Mouse (Mus musculus): Measurements from ENCODE around the gene Myh11. TPM values are rescaled to one million over a fixed set of nuclear protein-coding genes. Genes with fewer than 3 reads are reported as not detected.
A peak's percentile ranks its signal among the peaks of the same experiment; 100 is the strongest.

Gene Myh11
- polyA plus RNA-seq, 1 experiment from 2014 or later: 0.90 TPM

DNA sequence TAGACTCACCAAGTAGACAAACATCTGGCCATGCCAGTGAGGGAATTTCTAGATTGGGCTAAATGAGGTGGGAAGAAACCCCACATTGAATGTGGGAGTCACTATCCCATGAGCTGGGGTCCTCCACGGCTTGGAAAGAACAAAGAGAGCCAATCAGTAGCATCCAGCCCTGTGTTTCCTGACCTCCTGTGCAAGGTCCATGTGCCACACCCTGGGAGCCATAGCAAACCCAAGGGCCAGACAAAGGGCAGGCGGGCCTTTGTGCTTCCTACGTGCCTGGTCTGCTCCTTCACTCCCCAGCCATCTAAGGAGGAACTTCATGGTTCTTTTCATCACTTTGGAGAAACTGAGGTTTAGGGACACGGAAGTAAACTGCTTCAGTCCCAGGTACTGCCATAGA, 38.3 kb downstream of the Myh11 start:
- no peak for ATAC-seq
- H3K4me2 ChIP-seq (ENCODE audit: low read length): no peak overlapping the region

GRCm38 (mm10) chr16:14249913-14250312, 41.3 kb downstream of the Myh11 start:
- H3K36me3 ChIP-seq (ENCODE audit: control insufficient read depth, insufficient read depth, low read length): no peaks in the 10 kb centered on the region
- H3K9me3 ChIP-seq (ENCODE audit: control insufficient read depth, low read length): no peaks in the 10 kb centered on the region
- no peak overlapping the region for H3K4me3 ChIP-seq (ENCODE audit: low read length)
- no peaks in the 10 kb centered on the region for H3K4me1 ChIP-seq (ENCODE audit: control insufficient read depth, insufficient read depth, low read depth, low read length)
- H3K4me2 ChIP-seq (ENCODE audit: low read length): no peak overlapping the region
- no peak overlapping the region for H3K9ac ChIP-seq (ENCODE audit: low read depth, low read length)
- no peak for ATAC-seq
- H3K27ac ChIP-seq (ENCODE audit: low read depth, low read length): no peak overlapping the region
- H3K27me3 ChIP-seq (replicated peaks; ENCODE audit: control insufficient read depth, insufficient read depth, low read length): no peaks in the 10 kb centered on the region
- 45% methylated on average over 1 of the region's 1 CpGs for WGBS

More for the DNA sequence above, 38.3 kb downstream of the Myh11 start:
- H3K4me1 ChIP-seq (ENCODE audit: control insufficient read depth, insufficient read depth, low read depth, low read length): no peaks in the 10 kb centered on the region
- no peaks in the 10 kb centered on the region for H3K9me3 ChIP-seq (ENCODE audit: control insufficient read depth, low read length)
- H3K27me3 ChIP-seq (replicated peaks; ENCODE audit: control insufficient read depth, insufficient read depth, low read length): no peaks in the 10 kb centered on the region
- H3K27ac ChIP-seq (ENCODE audit: low read depth, low read length): no peak overlapping the region
- H3K4me3 ChIP-seq (ENCODE audit: low read length): no peak overlapping the region
- no peak overlapping the region for H3K9ac ChIP-seq (ENCODE audit: low read depth, low read length)
- H3K36me3 ChIP-seq (ENCODE audit: control insufficient read depth, insufficient read depth, low read length): no peaks in the 10 kb centered on the region
- 71% methylated on average over 4 of the region's 4 CpGs for WGBS

DNA sequence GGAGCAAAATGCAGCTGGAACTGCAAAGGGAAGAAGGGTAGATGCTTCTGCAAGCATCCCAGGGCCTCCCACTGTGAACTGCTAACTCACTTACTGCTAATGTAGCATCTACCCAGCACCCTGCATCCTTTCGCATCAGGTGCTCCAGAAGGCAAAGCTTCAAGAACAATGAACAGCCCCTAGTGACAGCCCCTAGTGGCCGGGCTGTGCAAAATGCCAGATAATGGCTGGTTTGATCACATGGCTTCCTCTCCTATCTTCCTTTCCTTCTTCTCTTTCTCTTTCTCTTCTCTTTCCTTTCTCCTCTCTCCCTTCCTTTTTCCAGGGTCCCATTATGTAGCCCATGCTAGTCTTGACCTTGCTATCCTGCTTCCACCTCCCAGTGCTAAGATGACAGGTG, 48.6 kb downstream of the Myh11 start:
- no peaks in the 10 kb centered on the region for H3K36me3 ChIP-seq (ENCODE audit: control insufficient read depth, insufficient read depth, low read length)
- H3K9ac ChIP-seq (ENCODE audit: low read depth, low read length): no peak overlapping the region
- H3K27me3 ChIP-seq (replicated peaks; ENCODE audit: control insufficient read depth, insufficient read depth, low read length): no peaks in the 10 kb centered on the region
- no peaks in the 10 kb centered on the region for H3K4me1 ChIP-seq (ENCODE audit: control insufficient read depth, insufficient read depth, low read depth, low read length)
- 35% methylated on average over 2 of the region's 2 CpGs for WGBS
- H3K4me2 ChIP-seq (ENCODE audit: low read length): no peak overlapping the region
- no peak overlapping the region for H3K4me3 ChIP-seq (ENCODE audit: low read length)
- no peaks in the 10 kb centered on the region for H3K9me3 ChIP-seq (ENCODE audit: control insufficient read depth, low read length)
- H3K27ac ChIP-seq (ENCODE audit: low read depth, low read length): no peak overlapping the region
- no peak for ATAC-seq

DNA sequence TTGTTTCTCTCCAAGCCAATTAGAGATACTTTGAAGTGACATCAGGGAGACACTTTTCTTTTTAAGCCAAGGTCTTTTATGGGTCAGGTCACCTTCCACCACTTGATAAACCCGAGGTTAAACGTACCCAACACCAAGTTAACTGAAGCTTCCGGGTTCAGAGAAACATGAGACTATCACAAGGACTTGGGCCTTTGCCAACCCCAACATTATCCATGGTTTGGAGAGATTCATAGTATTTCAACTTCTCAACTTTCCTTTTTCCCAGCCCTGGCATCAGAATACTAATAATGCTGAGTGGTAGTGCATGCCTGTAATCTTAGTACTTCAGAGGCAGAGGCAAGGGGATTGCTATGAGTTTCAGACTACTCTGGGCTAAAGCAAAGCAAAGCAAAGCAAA, 49.1 kb downstream of the Myh11 start:
- H3K4me3 ChIP-seq (ENCODE audit: low read length): no peak overlapping the region
- no peak for ATAC-seq
- no peak overlapping the region for H3K4me2 ChIP-seq (ENCODE audit: low read length)
- WGBS: 87% methylated on average over 3 of the region's 3 CpGs
- no peaks in the 10 kb centered on the region for H3K9me3 ChIP-seq (ENCODE audit: control insufficient read depth, low read length)
- H3K9ac ChIP-seq (ENCODE audit: low read depth, low read length): no peak overlapping the region
- H3K36me3 ChIP-seq (ENCODE audit: control insufficient read depth, insufficient read depth, low read length): no peaks in the 10 kb centered on the region
- H3K27me3 ChIP-seq (replicated peaks; ENCODE audit: control insufficient read depth, insufficient read depth, low read length): no peaks in the 10 kb centered on the region
- H3K27ac ChIP-seq (ENCODE audit: low read depth, low read length): no peak overlapping the region
- H3K4me1 ChIP-seq (ENCODE audit: control insufficient read depth, insufficient read depth, low read depth, low read length): no peaks in the 10 kb centered on the region

DNA sequence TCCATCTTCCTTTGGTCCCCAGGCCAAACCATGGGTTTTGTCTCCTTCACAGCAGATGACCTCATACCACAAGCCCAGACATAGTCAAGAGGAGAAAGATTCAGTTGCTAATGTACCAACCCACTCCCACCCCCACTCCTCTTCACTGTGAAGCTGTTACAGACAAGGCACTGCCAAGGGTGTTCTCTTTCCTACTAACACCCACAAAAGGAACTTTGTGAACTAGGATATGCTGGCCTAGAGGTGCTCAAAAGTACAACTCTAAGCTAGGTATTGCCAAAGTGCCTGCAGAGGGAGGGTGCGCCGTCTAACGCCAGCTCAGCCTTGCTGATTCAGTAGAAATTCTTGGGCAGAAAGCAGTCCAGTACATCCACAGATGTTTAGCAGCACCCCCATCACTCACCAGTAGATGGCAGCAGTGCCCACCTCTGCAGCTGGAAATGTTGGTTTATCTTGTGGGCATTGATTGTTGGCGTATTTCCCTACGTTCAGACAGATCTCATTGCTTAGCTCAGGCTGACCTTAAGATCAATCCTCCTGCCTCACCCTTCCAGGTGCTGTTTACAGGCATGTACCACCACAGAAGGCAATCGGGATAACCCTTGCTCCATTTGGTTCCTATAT, 54.0 kb downstream of the Myh11 start:
- Histone ChIP-seq H3K27ac (ENCODE audit: low read depth, low read length) (no peak overlapping the region), H3K9ac (ENCODE audit: low read depth, low read length) (no peak overlapping the region), H3K4me3 (ENCODE audit: low read length) (no peak overlapping the region), H3K4me2 (ENCODE audit: low read length) (no peak overlapping the region), H3K9me3 (ENCODE audit: control insufficient read depth, low read length) (no peaks in the 10 kb centered on the region), H3K36me3 (ENCODE audit: control insufficient read depth, insufficient read depth, low read length) (no peaks in the 10 kb centered on the region), H3K4me1 (ENCODE audit: control insufficient read depth, insufficient read depth, low read depth, low read length) (no peaks in the 10 kb centered on the region), H3K27me3 (replicated peaks; ENCODE audit: control insufficient read depth, insufficient read depth, low read length) (no peaks in the 10 kb centered on the region)
- WGBS: 29% methylated on average over 6 of the region's 6 CpGs
- ATAC-seq: peak; percentile 82

GRCm38 (mm10) chr16:14215156-14215555, 76.0 kb downstream of the Myh11 start:
- ATAC-seq: no peak
- 89% methylated on average over 3 of the region's 3 CpGs for WGBS
- H3K9ac ChIP-seq (ENCODE audit: low read depth, low read length): no peak overlapping the region

GRCm38 (mm10) chr16:14198798-14199197, 92.4 kb downstream of the Myh11 start:
- Histone ChIP-seq H3K4me2 (ENCODE audit: low read length) (no peak overlapping the region), H3K9me3 (ENCODE audit: control insufficient read depth, low read length) (no peaks in the 10 kb centered on the region), H3K27me3 (replicated peaks; ENCODE audit: control insufficient read depth, insufficient read depth, low read length) (no peaks in the 10 kb centered on the region), H3K36me3 (ENCODE audit: control insufficient read depth, insufficient read depth, low read length) (no peaks in the 10 kb centered on the region), H3K4me1 (ENCODE audit: control insufficient read depth, insufficient read depth, low read depth, low read length) (no peaks in the 10 kb centered on the region), H3K4me3 (ENCODE audit: low read length) (no peak overlapping the region), H3K27ac (ENCODE audit: low read depth, low read length) (no peak overlapping the region), H3K9ac (ENCODE audit: low read depth, low read length) (no peak overlapping the region)
- no peak for ATAC-seq
- 78% methylated on average over 4 of the region's 4 CpGs for WGBS

More at GRCm38 (mm10) chr16:14215156-14215555, 76.0 kb downstream of the Myh11 start:
- no peak overlapping the region for H3K4me3 ChIP-seq (ENCODE audit: low read length)
- H3K4me1 ChIP-seq (ENCODE audit: control insufficient read depth, insufficient read depth, low read depth, low read length): no peaks in the 10 kb centered on the region
- H3K27ac ChIP-seq (ENCODE audit: low read depth, low read length): no peak overlapping the region
- H3K27me3 ChIP-seq (replicated peaks; ENCODE audit: control insufficient read depth, insufficient read depth, low read length): no peaks in the 10 kb centered on the region
- no peak overlapping the region for H3K4me2 ChIP-seq (ENCODE audit: low read length)
- H3K36me3 ChIP-seq (ENCODE audit: control insufficient read depth, insufficient read depth, low read length): no peaks in the 10 kb centered on the region
- H3K9me3 ChIP-seq (ENCODE audit: control insufficient read depth, low read length): no peaks in the 10 kb centered on the region

GRCm38 (mm10) chr16:14195427-14195826, 95.7 kb downstream of the Myh11 start:
- no peak overlapping the region for H3K27ac ChIP-seq (ENCODE audit: low read depth, low read length)
- H3K4me2 ChIP-seq (ENCODE audit: low read length): no peak overlapping the region
- 33% methylated on average over 1 of the region's 1 CpGs for WGBS
- H3K9ac ChIP-seq (ENCODE audit: low read depth, low read length): no peak overlapping the region
- H3K27me3 ChIP-seq (replicated peaks; ENCODE audit: control insufficient read depth, insufficient read depth, low read length): no peaks in the 10 kb centered on the region
- no peak overlapping the region for H3K4me3 ChIP-seq (ENCODE audit: low read length)
- no peaks in the 10 kb centered on the region for H3K9me3 ChIP-seq (ENCODE audit: control insufficient read depth, low read length)
- no peaks in the 10 kb centered on the region for H3K36me3 ChIP-seq (ENCODE audit: control insufficient read depth, insufficient read depth, low read length)
- no peak for ATAC-seq
- no peaks in the 10 kb centered on the region for H3K4me1 ChIP-seq (ENCODE audit: control insufficient read depth, insufficient read depth, low read depth, low read length)

DNA sequence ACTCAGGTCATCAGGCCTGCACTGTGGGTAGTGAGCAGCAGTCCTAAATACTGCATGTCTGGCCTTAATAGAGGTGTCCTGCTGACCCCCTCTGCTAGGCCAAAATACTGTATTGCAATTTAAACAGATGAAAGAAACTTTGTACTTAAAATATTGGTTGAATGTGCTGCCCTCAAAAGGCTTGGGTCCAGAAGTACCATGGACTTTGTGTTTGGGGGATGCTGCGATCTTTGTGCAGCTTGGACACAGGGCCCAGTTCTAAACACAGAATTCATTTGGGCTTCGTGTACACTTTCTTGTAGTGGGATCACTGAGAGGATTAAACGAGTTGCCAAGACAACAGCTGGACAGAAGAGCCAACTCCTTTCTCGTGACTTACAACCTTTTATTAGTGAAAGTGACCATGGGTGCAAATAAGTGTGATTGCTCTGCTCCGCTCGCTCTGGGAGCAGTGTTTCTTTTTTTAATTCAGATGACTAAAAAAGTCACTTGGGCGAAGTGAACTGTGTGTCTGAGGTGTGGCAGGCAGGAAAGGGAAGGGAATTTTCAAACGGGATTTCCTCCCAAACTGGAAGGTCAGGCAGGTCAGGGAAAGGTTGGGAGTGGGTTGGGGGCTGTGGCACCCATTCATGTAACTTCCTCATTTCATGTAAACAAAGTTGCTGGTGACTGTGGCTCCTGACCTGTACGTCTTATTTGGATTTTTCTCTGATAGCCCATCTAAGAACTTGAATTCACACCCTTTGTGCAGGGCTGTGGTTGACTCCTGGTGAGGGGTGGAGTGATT, 96.8 kb downstream of the Myh11 start:
- no peak overlapping the region for H3K4me2 ChIP-seq (ENCODE audit: low read length)
- H3K4me3 ChIP-seq (ENCODE audit: low read length): no peak overlapping the region
- H3K27ac ChIP-seq (ENCODE audit: low read depth, low read length): no peak overlapping the region
- no peaks in the 10 kb centered on the region for H3K27me3 ChIP-seq (replicated peaks; ENCODE audit: control insufficient read depth, insufficient read depth, low read length)
- 71% methylated on average over 9 of the region's 9 CpGs for WGBS
- no peaks in the 10 kb centered on the region for H3K36me3 ChIP-seq (ENCODE audit: control insufficient read depth, insufficient read depth, low read length)
- no peaks in the 10 kb centered on the region for H3K9me3 ChIP-seq (ENCODE audit: control insufficient read depth, low read length)
- ATAC-seq: no peak
- H3K9ac ChIP-seq (ENCODE audit: low read depth, low read length): no peak overlapping the region
- H3K4me1 ChIP-seq (ENCODE audit: control insufficient read depth, insufficient read depth, low read depth, low read length): no peaks in the 10 kb centered on the region
